Mouse (Mus musculus) bone marrow, adult 2 months (tissue): ENCODE data around the gene Nlgn1.

ENCODE experiments used
- CTCF ChIP-seq: fragments of 200-500 bp; IDR thresholded peaks from 2 replicates; pipeline ENCODE4 v1.5.1; 2011; ENCODE audit warnings: low read length, control low read depth; ENCODE audit not compliant: control insufficient read depth, insufficient read depth
- POLR2A ChIP-seq: fragments of 200-500 bp; IDR thresholded peaks from 2 replicates; pipeline ENCODE4 v1.6.1; 2011; ENCODE audit warnings: low read depth, mild to moderate bottlenecking, control low read depth, low read length, borderline replicate concordance; ENCODE audit not compliant: control insufficient read depth

GRCm38 (mm10) chr3:26050769-26051168 is 281.5 kb downstream of the Nlgn1 start:
- TF ChIP-seq POLR2A (no peak), CTCF (no peak)
